Mouse (Mus musculus): ENCODE data around the gene Kcnab3. TPM values are rescaled to one million over a fixed set of nuclear protein-coding genes. Genes with fewer than 3 reads are reported as not detected.
"Not testable (repeated sequence)": the region's sequence is repeated elsewhere in the genome, so short reads cannot be mapped to it uniquely, and the experiment has no call there.

The Kcnab3 gene
- polyA plus RNA-seq, 1 experiment: 3.2 TPM

DNA sequence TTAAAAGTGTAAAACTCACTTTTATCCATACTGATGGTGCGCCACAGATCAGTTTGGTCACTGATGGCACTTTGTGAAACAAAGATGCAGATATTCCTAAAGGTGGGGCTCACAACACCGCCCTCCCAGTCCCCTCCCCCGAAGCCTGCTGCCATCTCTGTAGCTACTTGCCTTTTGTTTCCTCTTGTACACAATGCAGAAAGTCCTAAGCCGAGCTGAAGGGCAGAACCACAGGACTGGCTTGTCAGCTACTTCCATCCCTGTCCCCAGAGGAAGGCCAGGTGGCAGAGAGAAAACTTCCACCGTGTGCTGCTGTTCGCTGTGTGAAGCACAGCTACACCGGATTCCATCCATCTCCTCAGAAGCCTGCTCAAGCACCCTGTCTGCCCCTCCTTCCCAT is 27.8 kb upstream of the Kcnab3 start:
- no peaks in the 10 kb centered on the region for H3K79me2 ChIP-seq (ENCODE audit: control insufficient read depth, insufficient read depth)
- H3K36me3 ChIP-seq (ENCODE audit: control insufficient read depth, insufficient read depth): peaks cover 47% of the 10 kb centered on the region
- H3K27me3 ChIP-seq (ENCODE audit: control insufficient read depth, insufficient read depth, insufficient read length): no peaks in the 10 kb centered on the region
- TF ChIP-seq USF1 (IDR thresholded peaks at IDR 0.05; ENCODE audit: low read depth): no peak
- H3K4me3 ChIP-seq (ENCODE audit: insufficient read depth, poor library complexity, severe bottlenecking): no peak overlapping the region
- no peak overlapping the region for H3ac ChIP-seq (ENCODE audit: control insufficient read depth, insufficient read length, low read depth)
- H3K79me3 ChIP-seq (ENCODE audit: low read depth): no peaks in the 10 kb centered on the region

DNA sequence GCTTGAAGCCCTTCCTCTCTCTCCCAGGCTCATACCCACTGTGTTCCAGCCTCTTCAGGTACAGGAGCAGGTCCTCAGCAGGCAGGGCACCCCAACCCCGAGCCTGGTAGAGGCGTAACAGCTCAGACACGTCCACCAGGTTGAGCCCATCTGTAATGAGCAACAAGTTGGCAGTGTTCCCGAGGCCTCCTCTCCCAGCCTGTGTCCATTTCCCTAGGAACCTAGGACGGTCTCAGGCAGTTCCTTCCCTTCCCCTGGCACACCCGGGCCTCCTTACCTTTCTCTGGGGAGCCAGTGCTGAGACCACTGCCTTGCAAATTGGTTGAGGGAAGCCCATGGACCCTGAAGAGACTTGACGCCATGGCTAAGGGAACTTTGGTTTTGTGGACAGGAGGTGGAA is 23.2 kb upstream of the Kcnab3 start:
- Histone ChIP-seq H3K79me2 (ENCODE audit: control insufficient read depth, insufficient read depth) (no peaks in the 10 kb centered on the region), H3ac (ENCODE audit: control insufficient read depth, insufficient read length, low read depth) (no peak overlapping the region), H3K4me3 (ENCODE audit: insufficient read depth, poor library complexity, severe bottlenecking) (no peak overlapping the region), H3K79me3 (ENCODE audit: low read depth) (no peaks in the 10 kb centered on the region), H3K36me3 (ENCODE audit: control insufficient read depth, insufficient read depth) (peaks cover 67% of the 10 kb centered on the region), H3K27me3 (ENCODE audit: control insufficient read depth, insufficient read depth, insufficient read length) (no peaks in the 10 kb centered on the region)
- TF ChIP-seq MYOD1 (IDR thresholded peaks at IDR 0.05; ENCODE audit: control insufficient read depth, insufficient read length, low read depth) (no peak), USF1 (IDR thresholded peaks at IDR 0.05; ENCODE audit: low read depth) (no peak), CEBPB (IDR thresholded peaks at IDR 0.05; ENCODE audit: low read depth) (no peak), FOSL1 (IDR thresholded peaks at IDR 0.05; ENCODE audit: insufficient read depth, low read length, poor library complexity, severe bottlenecking) (no peak), MYOG (IDR thresholded peaks at IDR 0.05; ENCODE audit: control insufficient read depth, extremely low read depth, insufficient read length) (no peak), MAX (IDR thresholded peaks at IDR 0.05) (no peak), CTCF (IDR thresholded peaks at IDR 0.05; ENCODE audit: control insufficient read depth, insufficient read depth, insufficient read length) (no peak)

- Histone ChIP-seq H3K79me3 (ENCODE audit: low read depth) (no peaks in the 10 kb centered on the region), H3K27me3 (ENCODE audit: control insufficient read depth, insufficient read depth, insufficient read length) (no peaks in the 10 kb centered on the region), H3ac (ENCODE audit: control insufficient read depth, insufficient read length, low read depth) (no peak overlapping the region), H3K4me3 (ENCODE audit: insufficient read depth, poor library complexity, severe bottlenecking) (no peak overlapping the region), H3K36me3 (ENCODE audit: control insufficient read depth, insufficient read depth) (peaks cover 72% of the 10 kb centered on the region), H3K79me2 (ENCODE audit: control insufficient read depth, insufficient read depth) (no peaks in the 10 kb centered on the region)
- TF ChIP-seq CEBPB (IDR thresholded peaks at IDR 0.05; ENCODE audit: low read depth) (no peak), USF1 (IDR thresholded peaks at IDR 0.05; ENCODE audit: low read depth) (no peak), MAX (IDR thresholded peaks at IDR 0.05) (no peak), CTCF (IDR thresholded peaks at IDR 0.05; ENCODE audit: control insufficient read depth, insufficient read depth, insufficient read length) (no peak), MYOG (IDR thresholded peaks at IDR 0.05; ENCODE audit: control insufficient read depth, extremely low read depth, insufficient read length) (no peak), MYOD1 (IDR thresholded peaks at IDR 0.05; ENCODE audit: control insufficient read depth, insufficient read length, low read depth) (no peak), FOSL1 (IDR thresholded peaks at IDR 0.05; ENCODE audit: insufficient read depth, low read length, poor library complexity, severe bottlenecking) (no peak)
Observed at GRCm38 (mm10) chr11:69305291-69305690, 20.8 kb upstream of the Kcnab3 start.

GRCm38 (mm10) chr11:69306039-69306438 is 20.0 kb upstream of the Kcnab3 start:
- Histone ChIP-seq H3K36me3 (ENCODE audit: control insufficient read depth, insufficient read depth) (peaks cover 78% of the 10 kb centered on the region), H3K27me3 (ENCODE audit: control insufficient read depth, insufficient read depth, insufficient read length) (no peaks in the 10 kb centered on the region), H3K4me3 (ENCODE audit: insufficient read depth, poor library complexity, severe bottlenecking) (no peak overlapping the region), H3K79me2 (ENCODE audit: control insufficient read depth, insufficient read depth) (no peaks in the 10 kb centered on the region), H3K79me3 (ENCODE audit: low read depth) (no peaks in the 10 kb centered on the region), H3ac (ENCODE audit: control insufficient read depth, insufficient read length, low read depth) (no peak overlapping the region)
- no peak for TF ChIP-seq CTCF (IDR thresholded peaks at IDR 0.05; ENCODE audit: control insufficient read depth, insufficient read depth, insufficient read length)

GRCm38 (mm10) chr11:69311266-69311665 is 14.8 kb upstream of the Kcnab3 start:
- TF ChIP-seq USF1 (IDR thresholded peaks at IDR 0.05; ENCODE audit: low read depth) (no peak), MYOG (IDR thresholded peaks at IDR 0.05; ENCODE audit: control insufficient read depth, extremely low read depth, insufficient read length) (no peak), CTCF (IDR thresholded peaks at IDR 0.05; ENCODE audit: control insufficient read depth, insufficient read depth, insufficient read length) (no peak), MAX (IDR thresholded peaks at IDR 0.05) (no peak), FOSL1 (IDR thresholded peaks at IDR 0.05; ENCODE audit: insufficient read depth, low read length, poor library complexity, severe bottlenecking) (no peak), CEBPB (IDR thresholded peaks at IDR 0.05; ENCODE audit: low read depth) (no peak)
- Histone ChIP-seq H3K36me3 (ENCODE audit: control insufficient read depth, insufficient read depth) (peaks cover 53% of the 10 kb centered on the region), H3K79me3 (ENCODE audit: low read depth) (no peaks in the 10 kb centered on the region)

GRCm38 (mm10) chr11:69316361-69316760 is 9.7 kb upstream of the Kcnab3 start:
- H3K79me2 ChIP-seq (ENCODE audit: control insufficient read depth, insufficient read depth): no peaks in the 10 kb centered on the region
- H3ac ChIP-seq (ENCODE audit: control insufficient read depth, insufficient read length, low read depth): no peak overlapping the region
- H3K27me3 ChIP-seq (ENCODE audit: control insufficient read depth, insufficient read depth, insufficient read length): no peaks in the 10 kb centered on the region
- no peaks in the 10 kb centered on the region for H3K79me3 ChIP-seq (ENCODE audit: low read depth)
- H3K4me3 ChIP-seq (ENCODE audit: insufficient read depth, poor library complexity, severe bottlenecking): no peak overlapping the region
- H3K36me3 ChIP-seq (ENCODE audit: control insufficient read depth, insufficient read depth): peaks cover 34% of the 10 kb centered on the region
- TF ChIP-seq USF1 (IDR thresholded peaks at IDR 0.05; ENCODE audit: low read depth) (peak; percentile 50), CEBPB (IDR thresholded peaks at IDR 0.05; ENCODE audit: low read depth) (no peak), FOSL1 (IDR thresholded peaks at IDR 0.05; ENCODE audit: insufficient read depth, low read length, poor library complexity, severe bottlenecking) (no peak), MYOG (IDR thresholded peaks at IDR 0.05; ENCODE audit: control insufficient read depth, extremely low read depth, insufficient read length) (no peak), CTCF (IDR thresholded peaks at IDR 0.05; ENCODE audit: control insufficient read depth, insufficient read depth, insufficient read length) (no peak)

More at GRCm38 (mm10) chr11:69311266-69311665, 14.8 kb upstream of the Kcnab3 start:
- Histone ChIP-seq H3K4me3 (ENCODE audit: insufficient read depth, poor library complexity, severe bottlenecking) (no peak overlapping the region), H3K27me3 (ENCODE audit: control insufficient read depth, insufficient read depth, insufficient read length) (no peaks in the 10 kb centered on the region), H3ac (ENCODE audit: control insufficient read depth, insufficient read length, low read depth) (no peak overlapping the region), H3K79me2 (ENCODE audit: control insufficient read depth, insufficient read depth) (no peaks in the 10 kb centered on the region)

GRCm38 (mm10) chr11:69318000-69318399 is 8.1 kb upstream of the Kcnab3 start:
- peaks cover 16% of the 10 kb centered on the region for H3K79me2 ChIP-seq (ENCODE audit: control insufficient read depth, insufficient read depth)
- peaks cover 34% of the 10 kb centered on the region for H3K36me3 ChIP-seq (ENCODE audit: control insufficient read depth, insufficient read depth)
- H3K4me3 ChIP-seq (ENCODE audit: insufficient read depth, poor library complexity, severe bottlenecking); H3ac ChIP-seq (ENCODE audit: control insufficient read depth, insufficient read length, low read depth); H3K79me3 ChIP-seq (ENCODE audit: low read depth); H3K27me3 ChIP-seq (ENCODE audit: control insufficient read depth, insufficient read depth, insufficient read length): not testable (repeated sequence)
